18 mouse cellular contexts compared by ENCODE assay signal in the genomic region with DNA sequence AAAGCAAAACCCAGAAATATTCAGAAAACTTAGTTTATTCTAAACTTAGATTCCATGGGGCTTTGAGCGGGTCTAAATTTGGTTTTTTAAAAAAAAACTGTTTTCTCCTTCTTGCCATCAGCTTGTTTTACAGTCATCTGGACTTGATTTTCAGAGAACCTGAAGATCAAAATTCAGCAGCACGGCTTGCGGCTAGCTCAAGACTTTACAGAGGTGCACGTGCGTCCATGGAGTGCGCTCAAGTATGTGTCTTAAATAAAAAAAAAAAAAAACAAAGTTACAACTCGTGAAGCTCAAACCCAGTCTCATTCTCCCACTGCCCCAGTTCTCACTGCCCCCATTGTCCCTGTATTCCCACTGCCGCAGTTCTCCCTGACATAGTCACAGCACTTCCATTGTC.
"Had no signal": no experiment of that assay in that cellular context is flagged by ENCODE, and none has a peak within 500 bp of the region (broad histone marks: within the 10 kb centered on the region; RNA-seq: fewer than 3 reads in every experiment).

No protein-coding gene starts in this region.

- H3K9me3 ChIP-seq: liver, embryonic 13.5 days; lung, embryonic 15.5 days; megakaryocyte, embryonic 14.5 days; midbrain, embryonic 15.5 days; neural tube, embryonic 13.5 days had no signal

- H3K9ac ChIP-seq: liver, embryonic 13.5 days; liver, postnatal 0 days; lung, embryonic 15.5 days; midbrain, embryonic 15.5 days; neural tube, embryonic 13.5 days had no signal

- H3K27ac ChIP-seq: layer of hippocampus, adult 2 months; liver, embryonic 13.5 days; lung, embryonic 15.5 days; macrophage; midbrain, embryonic 15.5 days; neural tube, embryonic 13.5 days had no signal

- H3K4me2 ChIP-seq: liver, embryonic 13.5 days; lung, embryonic 15.5 days; midbrain, embryonic 11.5 days; midbrain, embryonic 15.5 days; neural tube, embryonic 13.5 days had no signal

- H3K36me3 ChIP-seq: liver, embryonic 13.5 days; lung, embryonic 15.5 days; midbrain, embryonic 15.5 days; neural tube, embryonic 13.5 days had no signal

- H3K4me1 ChIP-seq: liver, embryonic 13.5 days; lung, embryonic 15.5 days; midbrain, embryonic 15.5 days; neural tube, embryonic 13.5 days had no signal

- H3K27me3 ChIP-seq: liver, embryonic 13.5 days; lung, embryonic 15.5 days; megakaryocyte, embryonic 14.5 days; midbrain, embryonic 15.5 days; neural tube, embryonic 13.5 days had no signal

- H3K4me3 ChIP-seq: layer of hippocampus, adult 2 months; liver, embryonic 13.5 days; lung, embryonic 15.5 days; megakaryocyte, embryonic 14.5 days; midbrain, embryonic 15.5 days; neural tube, embryonic 13.5 days had no signal

- DNase-seq: kidney, adult 11 months; kidney, adult 9 months; kidney, postnatal 10 days; kidney, postnatal 4 days; liver; liver, embryonic 13.5 days; liver, postnatal 0 days; lung, postnatal 14 days; spleen, adult 18-20 months; thymus, adult 18-20 months; thymus, postnatal 14 days had no signal

- ATAC-seq: liver, postnatal 0 days; midbrain, embryonic 15.5 days had no signal
